Mouse (Mus musculus): Measurements from ENCODE around the gene RPS10-NUDT3.
A peak's percentile ranks its signal among the peaks of the same experiment; 100 is the strongest.
"Not testable (repeated sequence)": the region's sequence is repeated elsewhere in the genome, so short reads cannot be mapped to it uniquely, and the experiment has no call there.

Gene RPS10-NUDT3

GRCm38 (mm10) chr17:27642491-27643062 lies 7.6 kb upstream of the RPS10-NUDT3 start:
- peak; percentile 32 for DNase-seq (ENCODE audit: low spot score)

- not testable (repeated sequence) for DNase-seq (ENCODE audit: low spot score)
Measured at GRCm38 (mm10) chr17:27639851-27640250, 4.8 kb upstream of the RPS10-NUDT3 start.

DNA sequence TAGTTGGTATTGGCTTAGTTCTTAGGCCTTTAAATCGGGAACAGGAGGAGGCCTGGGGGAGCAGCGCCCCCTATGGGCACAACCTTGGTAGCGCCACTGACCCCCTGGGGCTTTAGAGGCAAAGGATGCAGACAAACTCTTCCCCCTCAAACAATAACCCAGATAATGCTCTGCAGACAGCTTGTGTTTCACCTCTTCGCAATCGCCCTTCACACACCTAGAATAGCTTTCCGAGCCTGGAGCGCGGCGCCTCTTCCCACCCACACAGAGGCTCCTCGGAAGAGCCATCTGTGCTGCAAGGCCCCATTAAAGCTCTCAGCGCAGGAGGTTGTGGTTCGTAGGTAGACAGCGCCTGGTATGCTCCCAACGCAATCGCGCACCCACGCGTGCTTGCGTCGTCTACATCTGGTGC lies 3.9 kb upstream of the RPS10-NUDT3 start:
- no peak for DNase-seq (ENCODE audit: low spot score)

DNA sequence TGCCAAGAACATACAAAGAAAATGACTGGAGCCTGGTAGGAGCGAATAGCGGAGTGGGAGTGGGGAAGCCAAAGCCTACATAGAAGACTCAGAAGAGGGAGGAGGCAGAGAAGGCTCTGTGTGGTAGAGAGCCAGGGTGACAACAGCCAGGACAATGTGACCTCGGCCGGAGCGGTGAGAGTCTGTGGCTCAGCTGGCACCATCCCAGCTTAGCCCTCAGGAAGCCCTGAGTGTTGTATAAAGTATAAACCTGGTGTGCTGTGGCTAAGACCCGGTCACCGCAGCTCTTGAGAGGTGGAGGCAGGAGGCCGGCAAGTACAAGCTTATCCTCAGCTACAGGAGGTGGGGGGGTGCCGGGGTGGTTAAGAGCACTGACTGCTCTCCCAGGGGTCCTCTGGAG lies 2.3 kb upstream of the RPS10-NUDT3 start:
- no peak for DNase-seq (ENCODE audit: low spot score)

DNA sequence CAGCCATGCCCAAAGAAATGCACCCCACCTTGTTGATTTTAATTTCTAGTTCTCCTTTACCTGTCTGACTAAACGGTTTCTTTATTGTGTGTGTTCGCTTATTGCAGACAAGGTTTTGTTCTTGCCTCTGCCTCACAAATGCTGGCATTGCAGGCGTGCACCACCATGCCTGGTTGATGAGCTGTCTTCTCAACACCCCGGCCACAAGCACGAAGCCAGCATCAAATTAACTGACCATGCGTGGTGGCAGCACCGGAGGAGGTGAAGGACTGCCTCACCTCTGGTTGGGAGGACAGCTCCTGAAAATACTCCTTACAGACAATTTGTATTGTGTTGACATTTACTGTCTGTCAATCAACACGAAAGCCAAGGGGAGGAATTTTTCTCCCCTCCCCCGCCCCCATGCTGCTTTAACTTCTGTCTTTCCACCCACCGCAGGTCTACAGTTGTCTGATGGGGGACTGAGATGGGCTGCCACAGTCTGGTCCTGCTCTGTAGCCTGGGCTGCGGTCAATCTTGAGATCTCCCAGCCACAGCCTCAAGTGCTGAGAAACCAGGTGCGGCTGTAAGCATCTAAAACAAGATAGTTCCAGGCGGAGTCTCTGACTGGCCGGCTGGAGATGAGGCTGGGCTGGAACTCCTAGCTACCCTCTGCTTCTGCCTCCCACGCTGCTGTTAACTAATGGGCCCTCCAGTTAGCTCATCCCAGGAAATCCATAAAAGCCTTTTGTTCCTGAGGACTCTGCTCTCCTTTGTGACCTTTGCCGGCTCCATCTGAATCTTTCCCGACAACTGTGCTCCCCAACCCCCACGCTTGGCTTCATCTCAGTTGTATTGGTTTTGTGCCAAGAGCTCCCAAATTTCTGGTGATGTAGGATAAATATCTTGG lies 1.4 kb upstream of the RPS10-NUDT3 start, which contains the start of gene Rps10:
Gene Rps10, minus strand, starts transcription at position 538 of the 889 bp plus-strand sequence.
- no peak for DNase-seq (ENCODE audit: low spot score)

GRCm38 (mm10) chr17:27635575-27635903 lies 517 bp upstream of the RPS10-NUDT3 start:
- not testable (repeated sequence) for DNase-seq (ENCODE audit: low spot score)

GRCm38 (mm10) chr17:27629249-27630020 lies 5.6 kb downstream of the RPS10-NUDT3 start:
- DNase-seq (ENCODE audit: low spot score): peak; percentile 69

DNA sequence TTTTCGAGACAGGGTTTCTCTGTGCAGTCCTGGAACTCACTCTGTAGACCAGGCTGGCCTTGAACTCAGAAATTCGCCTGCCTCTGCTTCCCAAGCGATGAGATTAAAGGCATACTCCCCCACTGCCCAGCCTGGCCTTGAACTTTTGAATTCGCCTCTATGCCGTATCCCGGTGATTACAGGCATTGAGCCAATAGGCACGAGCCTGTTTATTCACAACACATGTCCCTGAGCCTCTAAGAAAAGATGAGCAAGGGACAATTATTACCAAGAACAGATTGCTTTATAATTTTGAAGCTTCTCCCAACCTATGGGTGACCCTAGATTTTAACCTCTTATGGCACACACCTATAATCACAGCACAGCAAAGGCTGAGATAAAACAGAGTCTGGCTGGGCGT lies 6.6 kb downstream of the RPS10-NUDT3 start:
- no peak for DNase-seq (ENCODE audit: low spot score)

GRCm38 (mm10) chr17:27627451-27627850 lies 7.6 kb downstream of the RPS10-NUDT3 start:
- no peak for DNase-seq (ENCODE audit: low spot score)

GRCm38 (mm10) chr17:27626681-27627080 lies 8.3 kb downstream of the RPS10-NUDT3 start:
- no peak for DNase-seq (ENCODE audit: low spot score)

GRCm38 (mm10) chr17:27625455-27626251 lies 9.4 kb downstream of the RPS10-NUDT3 start:
- DNase-seq (ENCODE audit: low spot score): no peak

- DNase-seq (ENCODE audit: low spot score): peak; percentile 88
Measured at GRCm38 (mm10) chr17:27623360-27624326, 11.4 kb downstream of the RPS10-NUDT3 start, which contains the start of gene Nudt3. TSS of gene Nudt3 (minus strand) at chr17:27623495.

- peak; percentile 20 for DNase-seq (ENCODE audit: low spot score)
Measured at GRCm38 (mm10) chr17:27622611-27623359, 12.2 kb downstream of the RPS10-NUDT3 start.

GRCm38 (mm10) chr17:27621705-27622531 lies 13.1 kb downstream of the RPS10-NUDT3 start:
- DNase-seq (ENCODE audit: low spot score): no peak

- no peak for DNase-seq (ENCODE audit: low spot score)
Measured at GRCm38 (mm10) chr17:27621161-27621560, 13.9 kb downstream of the RPS10-NUDT3 start.

DNA sequence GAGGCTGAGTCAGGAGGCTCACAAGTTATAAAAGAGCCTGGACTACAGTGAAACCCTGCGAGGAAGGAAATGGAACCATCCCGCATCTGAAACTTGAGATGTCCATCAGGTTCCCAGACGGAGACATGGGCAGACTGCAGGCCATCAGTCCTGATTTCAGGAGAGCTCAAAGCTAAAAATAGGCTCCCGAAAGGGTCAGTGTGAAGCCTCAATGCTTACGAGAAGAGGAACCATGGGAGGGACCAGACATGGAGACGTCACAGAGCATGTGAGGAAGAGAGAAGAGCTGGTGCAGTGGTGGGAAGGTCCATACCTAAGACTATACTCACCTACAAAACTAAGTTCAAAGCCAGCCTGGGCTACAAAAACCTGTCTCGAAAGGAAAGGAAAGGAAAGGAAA lies 19.6 kb downstream of the RPS10-NUDT3 start:
- no peak for DNase-seq (ENCODE audit: low spot score)

DNA sequence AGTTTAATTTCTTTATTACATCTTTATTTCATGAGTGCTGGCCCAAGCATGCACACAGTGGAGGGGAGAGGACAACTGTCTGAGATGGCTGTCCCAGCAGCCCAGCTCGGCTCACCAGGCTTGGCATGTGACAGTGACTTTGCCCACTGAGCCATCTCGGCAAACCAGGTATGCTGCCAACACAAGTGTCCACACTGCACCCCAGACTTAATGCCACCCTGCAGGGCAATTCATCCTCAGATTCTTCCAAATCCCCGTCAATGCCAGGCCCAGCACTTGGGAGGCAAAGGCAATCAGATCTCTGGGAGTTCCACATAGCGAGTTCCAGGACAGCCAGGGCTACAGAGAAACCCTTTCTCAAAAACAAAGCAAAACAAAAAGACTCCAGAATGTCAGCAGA lies 22.0 kb downstream of the RPS10-NUDT3 start:
- no peak for DNase-seq (ENCODE audit: low spot score)

- DNase-seq (ENCODE audit: low spot score): no peak
Measured at GRCm38 (mm10) chr17:27611994-27612393, 23.0 kb downstream of the RPS10-NUDT3 start.

- DNase-seq (ENCODE audit: low spot score): no peak
Measured at GRCm38 (mm10) chr17:27611519-27611884, 23.5 kb downstream of the RPS10-NUDT3 start.

Measured in ovary, postnatal 14 days (tissue).